Mouse (Mus musculus): Measurements from ENCODE around the gene Smg6.

Smg6 gene

DNA sequence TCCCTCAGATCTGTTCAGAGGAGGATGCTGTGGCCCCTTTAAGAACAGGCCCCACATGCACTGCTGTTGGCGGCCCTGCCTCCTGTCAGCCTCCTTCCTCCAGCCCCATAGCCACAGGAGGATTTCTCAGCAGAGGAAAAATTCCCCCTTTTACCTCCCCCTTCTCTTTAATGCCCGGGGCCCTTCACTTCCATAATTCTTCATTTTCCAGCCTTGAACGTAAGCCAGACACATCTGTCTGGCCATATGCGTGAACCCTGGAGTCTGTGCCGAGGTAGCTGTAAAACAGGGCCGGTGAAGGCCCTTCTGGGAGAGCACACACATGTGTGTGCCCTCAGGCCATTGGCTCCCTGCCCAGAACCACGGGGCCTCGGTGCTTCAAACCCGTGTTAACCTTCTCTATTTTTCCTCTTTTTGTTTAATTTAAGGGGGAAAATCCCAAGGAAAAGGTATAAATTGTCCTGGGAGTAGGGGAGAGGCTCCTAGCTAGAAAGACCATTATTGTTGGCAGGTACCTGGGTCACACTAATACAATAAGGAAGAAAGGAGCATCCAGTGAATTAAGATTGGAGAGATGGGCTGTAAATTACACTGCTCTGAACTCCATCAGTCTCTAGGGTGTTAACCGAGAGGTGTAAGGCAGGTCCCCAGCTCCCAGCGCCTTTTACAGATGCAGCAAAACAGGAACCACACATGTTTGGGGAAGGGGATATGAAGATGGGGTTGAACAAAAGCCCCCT, 221.7 kb downstream of the Smg6 start:
- DNase-seq (ENCODE audit: low read depth, low spot score), result peak; percentile 93

DNA sequence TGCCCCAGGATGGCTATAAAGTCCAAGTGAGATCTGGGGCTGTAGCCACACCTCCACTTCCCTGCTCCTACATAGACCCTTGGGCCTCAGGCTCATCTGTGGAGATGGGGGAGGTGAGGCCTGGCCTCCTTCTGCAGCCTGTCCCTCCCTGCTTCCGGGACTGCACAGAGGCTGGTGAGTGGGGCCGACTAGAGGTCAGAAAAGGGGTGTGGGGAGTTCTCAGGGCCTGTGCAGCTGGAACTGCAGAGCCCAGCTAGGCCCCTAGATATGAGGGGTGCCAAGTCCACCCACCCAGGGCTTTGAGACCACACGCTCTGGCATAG, 222.2 kb downstream of the Smg6 start:
- peak; percentile 66 for DNase-seq (ENCODE audit: low read depth, low spot score)

DNA sequence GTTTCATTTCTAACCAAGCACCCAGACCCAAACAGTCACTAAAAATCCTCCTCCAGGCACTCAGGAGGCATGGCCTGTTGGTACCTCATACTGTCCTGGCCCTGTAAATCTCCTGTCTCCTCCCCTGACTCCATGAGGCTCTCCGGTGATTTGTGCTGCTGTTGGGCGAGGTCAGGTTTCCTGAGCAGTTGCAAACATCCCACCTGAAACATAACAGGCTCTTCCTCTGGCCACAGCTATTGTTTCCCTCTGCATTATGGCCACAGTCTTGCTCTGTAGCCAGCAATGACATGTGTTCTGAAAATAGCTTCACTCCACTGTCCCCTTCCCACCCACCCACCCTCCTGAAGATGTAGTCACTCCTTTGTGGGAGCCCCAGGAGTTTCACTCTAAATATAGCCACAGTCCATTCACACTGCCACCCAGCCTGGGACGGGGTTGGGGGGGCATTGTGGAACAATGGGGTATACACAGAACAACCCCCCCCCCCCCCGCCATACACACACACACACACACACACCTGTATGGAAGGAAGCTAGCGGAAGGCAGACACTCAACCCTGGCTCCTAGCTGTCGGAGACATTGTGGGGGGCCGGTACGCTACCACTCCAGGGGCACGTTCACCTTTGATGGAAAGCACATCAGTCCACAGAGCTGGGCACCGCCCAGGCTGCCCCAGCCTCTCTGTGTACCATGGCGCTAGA, 222.9 kb downstream of the Smg6 start:
- no peak for DNase-seq (ENCODE audit: low read depth, low spot score)

DNA sequence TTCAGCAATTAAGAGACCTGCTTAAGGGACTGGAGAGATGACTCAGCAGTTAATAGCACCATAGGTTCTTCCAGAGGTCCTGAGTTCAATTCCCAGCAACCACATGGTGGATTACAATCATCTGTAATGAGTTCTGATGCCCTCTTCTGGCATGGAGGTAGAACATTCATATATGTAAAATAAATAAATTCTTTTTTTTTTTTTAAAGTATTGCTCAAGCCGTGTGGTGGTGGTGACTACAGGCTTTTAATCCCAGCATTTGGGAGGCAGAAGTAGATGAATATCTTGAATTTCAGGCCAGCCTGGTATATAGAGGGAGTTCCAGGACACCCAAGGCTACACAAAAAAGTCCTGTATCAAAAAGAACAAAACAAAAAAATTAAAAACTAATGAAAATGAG, 224.7 kb downstream of the Smg6 start:
- no peak for DNase-seq (ENCODE audit: low read depth, low spot score)

DNA sequence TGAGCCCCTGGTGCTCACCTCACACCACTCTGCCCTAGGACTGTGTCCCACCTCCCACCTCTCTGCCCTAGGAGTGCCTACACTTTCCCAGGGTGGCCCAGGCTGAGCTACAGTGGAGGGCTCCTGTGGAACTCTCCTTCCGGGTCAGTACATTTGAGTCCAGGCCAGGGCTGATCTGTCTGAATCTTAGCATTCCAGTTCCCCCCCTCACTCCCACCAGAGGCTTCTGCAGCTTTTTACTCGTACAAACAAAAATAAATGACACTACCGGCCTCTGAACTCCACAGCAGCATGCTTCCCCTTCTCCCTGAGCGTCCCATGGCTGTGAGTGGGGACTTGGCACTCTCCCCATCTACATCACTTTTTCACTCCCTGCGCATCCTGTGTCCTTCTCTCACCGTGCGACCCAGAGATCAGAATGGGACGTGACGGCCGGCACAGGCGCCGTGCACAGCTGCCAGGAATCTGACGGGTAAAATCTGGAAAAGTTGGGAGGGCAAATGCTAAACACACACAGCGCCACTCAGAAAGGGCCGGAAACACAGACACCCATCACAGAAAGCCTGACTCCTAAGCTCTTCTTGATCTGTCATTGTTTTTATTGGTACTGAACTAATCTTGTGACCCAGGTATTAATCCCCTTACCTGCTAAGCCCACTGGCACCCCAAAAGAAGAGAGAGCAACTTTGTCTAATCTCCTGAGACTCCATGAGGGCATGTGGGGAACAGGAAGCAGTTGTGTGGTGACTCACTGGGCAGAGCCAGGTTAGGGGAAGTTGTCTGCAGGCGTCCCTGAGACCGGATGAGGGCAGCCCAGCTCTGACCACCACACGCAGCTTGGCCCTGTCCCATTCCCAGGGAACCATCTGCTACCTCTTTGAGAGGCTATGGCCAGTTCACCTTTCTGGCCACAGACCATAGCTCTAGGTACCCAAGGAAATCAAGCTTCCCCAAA, 227.3 kb downstream of the Smg6 start:
- no peak for DNase-seq (ENCODE audit: low read depth, low spot score)

DNA sequence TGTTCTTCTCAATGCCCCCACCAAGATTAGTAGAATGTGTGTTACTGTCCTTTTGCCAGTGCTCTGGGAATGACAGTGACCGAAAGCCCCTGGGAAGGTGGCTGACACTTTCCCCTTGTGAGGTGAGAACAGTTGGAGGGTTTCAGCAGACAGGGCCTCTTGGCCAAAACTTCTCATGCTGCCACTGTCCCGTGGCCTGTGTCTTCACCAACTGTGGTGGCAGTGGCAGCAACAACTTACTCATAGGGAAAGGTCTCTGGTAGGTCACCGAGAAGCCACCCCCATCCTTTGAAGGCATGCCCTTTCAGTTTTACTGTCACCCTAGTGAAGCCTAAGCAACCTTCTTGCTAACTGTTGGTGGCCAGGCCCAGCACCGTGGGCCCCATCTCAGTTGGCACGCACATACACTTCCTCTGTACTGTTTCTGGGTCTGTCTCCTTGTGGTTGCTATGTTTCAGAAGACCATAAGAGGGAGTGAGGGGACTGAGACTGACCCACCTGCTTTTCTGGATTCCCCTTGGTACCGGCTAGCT, 228.5 kb downstream of the Smg6 start:
- DNase-seq (ENCODE audit: low read depth, low spot score), result no peak

DNA sequence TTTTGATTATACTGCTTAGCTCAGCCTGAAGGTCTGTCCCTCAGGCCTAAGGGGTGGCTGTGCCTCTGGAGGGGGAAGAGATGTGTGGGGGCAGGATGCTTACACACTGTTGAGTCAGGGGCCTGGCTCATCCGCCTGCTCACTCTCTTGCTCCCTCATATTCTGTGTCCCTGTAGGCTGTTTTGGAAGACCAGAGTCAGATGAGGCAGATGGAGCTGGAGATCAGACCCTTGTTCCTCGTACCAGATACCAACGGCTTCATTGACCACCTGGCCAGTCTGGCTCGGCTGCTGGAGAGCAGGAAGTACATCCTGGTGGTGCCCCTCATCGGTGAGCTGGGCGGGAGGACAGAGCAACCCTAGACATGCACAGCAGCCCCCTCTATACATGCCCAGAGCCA, 230.4 kb downstream of the Smg6 start:
- no peak for DNase-seq (ENCODE audit: low read depth, low spot score)

DNA sequence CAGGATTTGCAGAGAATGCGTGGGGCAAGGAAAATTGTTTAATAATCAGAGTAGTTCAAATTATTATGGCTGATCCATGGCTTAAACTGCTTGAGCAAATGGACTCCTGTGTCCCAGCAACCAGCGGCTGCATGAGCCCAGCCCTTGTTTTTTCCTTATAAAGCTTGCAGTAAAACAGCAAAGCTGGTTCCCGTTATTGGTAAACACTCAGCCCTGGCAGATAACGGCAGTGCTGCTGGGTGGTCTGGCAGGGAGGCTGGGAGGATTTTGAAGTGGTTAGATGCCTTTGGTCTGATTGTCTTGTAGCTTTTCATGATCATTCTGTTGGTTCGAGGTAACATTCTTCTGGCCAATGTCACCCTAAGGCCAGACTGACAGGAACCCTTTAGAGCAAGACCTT, 230.8 kb downstream of the Smg6 start:
- no peak for DNase-seq (ENCODE audit: low read depth, low spot score)

DNA sequence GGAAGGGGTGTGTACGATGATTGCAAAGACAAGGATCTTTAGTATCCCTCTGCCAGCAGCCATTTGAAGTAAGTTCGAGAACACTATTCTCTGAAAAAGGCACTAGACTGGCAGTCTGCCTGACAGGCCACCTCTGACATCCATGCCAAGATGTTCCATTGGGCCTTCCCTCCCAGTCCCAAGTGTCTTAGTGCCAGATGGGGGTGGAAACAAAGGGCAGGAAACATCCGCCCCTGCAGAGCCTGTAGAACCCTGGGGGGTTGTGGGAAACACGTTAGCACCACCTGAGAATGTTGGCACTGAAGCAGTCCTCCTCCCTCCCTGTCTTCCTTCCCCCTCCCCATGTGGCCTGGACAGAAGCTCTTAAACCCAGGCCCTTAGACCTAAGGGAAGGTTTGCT, 231.4 kb downstream of the Smg6 start:
- DNase-seq (ENCODE audit: low read depth, low spot score), result no peak

DNA sequence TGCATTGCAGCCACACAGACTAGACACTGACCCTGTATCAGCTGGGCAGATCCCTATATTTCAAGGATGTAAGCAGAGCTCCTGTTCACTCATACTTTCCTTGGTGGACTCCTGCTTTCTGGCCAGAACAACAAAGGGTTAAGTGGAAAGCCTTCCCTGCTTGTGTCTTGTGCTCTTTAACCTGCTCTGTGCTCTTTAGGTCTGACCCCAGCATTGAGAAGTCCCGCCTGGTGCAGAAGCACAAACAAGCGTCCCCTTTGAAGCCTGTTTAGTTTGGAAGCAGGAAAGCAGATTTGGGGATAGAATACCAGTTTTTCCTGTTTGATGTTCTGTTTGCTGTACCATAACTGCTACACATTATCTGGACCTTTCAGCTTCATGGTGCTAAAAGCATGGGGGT, 232.3 kb downstream of the Smg6 start:
- no peak for DNase-seq (ENCODE audit: low read depth, low spot score)

DNA sequence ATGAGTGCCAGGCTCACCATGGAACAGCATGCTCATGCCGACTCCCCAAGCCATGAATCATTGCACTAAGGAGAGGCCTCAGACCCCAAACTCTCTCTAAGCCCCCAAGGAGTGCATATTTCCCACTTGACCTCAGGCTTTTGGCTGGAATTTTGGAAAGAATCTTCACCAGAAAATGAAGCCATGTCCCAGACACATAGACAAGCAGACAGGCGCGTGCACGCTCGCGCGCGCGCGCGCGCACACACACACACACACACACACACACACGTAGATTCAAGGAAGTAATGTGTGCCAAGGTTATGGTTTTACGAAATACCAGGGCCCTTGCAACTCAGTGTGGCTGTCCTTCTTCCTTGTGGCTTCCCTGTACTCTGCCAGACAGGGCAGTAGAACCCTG, 232.8 kb downstream of the Smg6 start:
- no peak for DNase-seq (ENCODE audit: low read depth, low spot score)

DNA sequence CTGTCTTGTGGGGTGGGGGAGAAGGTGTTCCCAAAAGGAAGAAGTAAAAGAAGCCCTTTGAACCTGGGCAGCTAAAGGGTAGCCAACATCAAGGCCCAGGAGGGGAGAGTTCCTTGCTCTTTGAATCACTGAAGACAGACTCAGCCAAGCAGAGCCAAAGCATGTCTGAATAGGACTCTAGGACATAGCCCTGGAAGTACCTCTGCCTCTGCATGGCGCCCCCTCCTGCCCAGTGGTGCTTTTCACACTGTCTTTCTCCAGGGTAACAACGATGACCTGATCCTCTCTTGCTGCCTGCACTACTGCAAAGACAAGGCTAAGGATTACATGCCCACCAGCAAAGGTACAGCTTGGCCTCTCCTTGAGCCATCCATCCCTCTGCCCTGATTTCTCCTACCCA, 233.9 kb downstream of the Smg6 start:
- DNase-seq (ENCODE audit: low read depth, low spot score), result no peak

DNA sequence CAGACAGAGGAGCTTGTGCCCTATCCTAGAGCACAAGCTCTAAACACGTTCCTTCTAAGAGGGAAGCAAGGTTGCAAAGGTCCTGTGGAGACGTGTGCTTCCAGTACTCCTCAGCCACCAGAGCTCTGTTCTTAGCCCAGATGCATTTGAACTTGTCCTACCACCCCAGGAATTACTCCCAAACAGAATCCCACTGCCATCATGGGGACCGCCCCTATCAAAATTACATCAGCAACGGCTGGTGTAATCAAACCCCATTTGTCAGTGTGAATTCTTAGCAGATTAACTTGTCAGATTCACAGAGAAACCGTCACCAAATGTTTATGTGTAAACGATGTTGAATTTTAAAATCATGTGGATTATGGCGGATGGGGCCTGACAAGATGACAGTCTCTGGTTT, 235.3 kb downstream of the Smg6 start:
- DNase-seq (ENCODE audit: low read depth, low spot score), result no peak

DNA sequence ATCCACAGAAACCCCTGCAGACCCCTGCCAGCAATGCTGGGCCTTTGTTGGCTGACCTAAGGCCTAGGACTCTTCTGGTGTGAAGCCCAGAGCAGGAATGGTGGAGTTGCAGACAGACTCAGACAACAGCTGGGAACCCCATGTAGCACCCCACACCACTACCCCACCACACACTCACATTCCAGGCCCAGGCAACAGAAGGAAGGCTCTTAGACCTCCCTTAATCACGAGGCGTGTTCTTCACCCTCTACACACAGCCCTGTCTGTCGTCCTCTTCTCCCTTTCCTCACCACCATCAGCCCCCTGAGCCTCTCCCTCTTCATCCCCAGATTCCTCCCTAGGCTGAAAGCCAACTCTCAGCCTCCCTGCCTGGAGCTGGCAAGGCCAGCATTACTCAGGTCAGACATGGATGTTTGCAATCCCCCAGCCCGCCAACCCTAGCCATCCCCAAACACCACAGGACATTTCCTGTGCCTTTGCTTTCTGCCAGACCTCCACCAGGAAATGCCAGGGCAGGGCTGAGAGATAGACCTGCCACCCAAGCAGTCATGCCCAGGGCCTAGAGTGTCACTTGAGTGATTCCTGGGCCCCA, 235.9 kb downstream of the Smg6 start:
- DNase-seq (ENCODE audit: low read depth, low spot score), result no peak

DNA sequence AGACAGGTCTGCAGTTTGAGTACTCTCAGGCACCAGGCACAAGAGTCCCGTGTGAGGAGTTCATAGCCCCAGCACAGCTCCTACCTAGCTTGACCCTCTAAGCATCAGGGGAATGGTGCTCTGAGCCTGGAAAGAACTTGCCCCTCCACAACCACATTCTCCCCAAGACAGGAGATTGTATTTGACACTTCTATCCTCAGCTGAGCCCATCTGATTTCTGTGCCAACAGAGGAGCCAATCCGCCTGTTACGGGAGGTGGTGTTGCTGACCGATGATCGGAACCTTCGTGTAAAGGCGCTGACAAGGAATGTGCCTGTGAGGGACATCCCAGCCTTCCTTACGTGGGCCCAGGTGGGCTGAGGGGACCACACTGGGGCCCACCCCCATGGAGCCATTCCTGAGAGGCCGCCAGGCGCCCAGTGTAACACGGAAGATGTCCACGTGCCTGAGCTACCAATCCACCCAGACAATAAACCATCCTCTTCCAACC, 237.0 kb downstream of the Smg6 start:
- DNase-seq (ENCODE audit: low read depth, low spot score), result no peak

DNA sequence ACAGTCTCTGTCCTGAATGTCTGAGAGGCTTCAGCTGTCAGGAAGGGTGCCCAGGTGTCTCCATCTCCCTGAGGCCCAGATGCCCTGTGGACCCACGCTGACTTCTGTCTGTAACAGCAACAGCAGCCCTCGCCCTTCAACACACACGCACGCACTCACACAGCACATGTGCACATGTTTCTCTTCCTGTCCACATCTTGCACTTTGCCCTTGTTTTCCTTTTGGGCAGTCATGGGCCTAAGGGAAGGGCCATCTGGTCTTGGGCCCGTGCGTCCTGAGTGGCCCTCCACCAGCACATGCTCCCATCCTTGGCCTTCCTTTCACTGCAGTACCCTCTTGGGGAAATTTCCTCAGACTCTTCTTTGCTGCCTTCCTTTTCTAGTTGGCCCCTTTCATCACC, 237.8 kb downstream of the Smg6 start:
- DNase-seq (ENCODE audit: low read depth, low spot score), result no peak

DNA sequence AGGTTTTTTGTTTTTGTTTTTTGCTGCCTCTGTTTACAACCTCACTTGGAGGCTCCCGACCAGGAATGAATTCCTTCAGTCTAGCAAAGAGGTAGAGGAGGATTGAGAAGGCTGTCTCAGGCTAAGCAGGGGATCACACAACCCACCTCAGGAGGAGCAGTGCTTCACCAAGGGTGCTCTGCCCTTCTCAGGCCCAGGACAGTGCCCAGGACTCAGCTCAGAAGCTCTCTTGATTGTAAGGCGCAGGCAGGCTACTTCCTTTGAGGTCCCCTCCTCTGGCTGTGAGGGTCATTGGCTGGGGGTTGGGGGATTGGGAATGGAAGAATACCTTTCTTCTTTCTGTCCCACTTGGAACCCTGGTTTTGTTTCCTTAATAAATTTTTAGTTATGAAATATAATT, 238.4 kb downstream of the Smg6 start:
- DNase-seq (ENCODE audit: low read depth, low spot score), result no peak

DNA sequence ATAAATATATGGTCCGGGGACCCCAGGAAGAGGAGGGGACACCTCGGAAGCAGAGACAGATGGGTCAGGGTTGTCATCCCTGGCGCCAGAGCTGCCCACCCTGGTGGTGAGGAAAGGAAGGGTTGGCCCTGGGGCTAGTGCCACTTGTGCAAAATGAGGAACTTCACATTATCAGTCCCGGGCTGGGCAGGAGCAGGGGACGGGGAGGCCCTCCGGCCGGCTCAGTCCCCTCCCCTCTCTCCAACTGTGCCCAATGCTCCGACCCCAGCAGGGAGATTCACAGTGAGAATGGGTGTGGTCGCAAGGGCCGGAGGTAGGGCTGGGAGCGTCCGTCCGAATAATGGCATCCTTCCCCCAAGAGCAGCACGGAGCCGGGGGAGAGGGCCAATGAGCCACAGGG, 239.1 kb downstream of the Smg6 start:
- no peak for DNase-seq (ENCODE audit: low read depth, low spot score)

DNA sequence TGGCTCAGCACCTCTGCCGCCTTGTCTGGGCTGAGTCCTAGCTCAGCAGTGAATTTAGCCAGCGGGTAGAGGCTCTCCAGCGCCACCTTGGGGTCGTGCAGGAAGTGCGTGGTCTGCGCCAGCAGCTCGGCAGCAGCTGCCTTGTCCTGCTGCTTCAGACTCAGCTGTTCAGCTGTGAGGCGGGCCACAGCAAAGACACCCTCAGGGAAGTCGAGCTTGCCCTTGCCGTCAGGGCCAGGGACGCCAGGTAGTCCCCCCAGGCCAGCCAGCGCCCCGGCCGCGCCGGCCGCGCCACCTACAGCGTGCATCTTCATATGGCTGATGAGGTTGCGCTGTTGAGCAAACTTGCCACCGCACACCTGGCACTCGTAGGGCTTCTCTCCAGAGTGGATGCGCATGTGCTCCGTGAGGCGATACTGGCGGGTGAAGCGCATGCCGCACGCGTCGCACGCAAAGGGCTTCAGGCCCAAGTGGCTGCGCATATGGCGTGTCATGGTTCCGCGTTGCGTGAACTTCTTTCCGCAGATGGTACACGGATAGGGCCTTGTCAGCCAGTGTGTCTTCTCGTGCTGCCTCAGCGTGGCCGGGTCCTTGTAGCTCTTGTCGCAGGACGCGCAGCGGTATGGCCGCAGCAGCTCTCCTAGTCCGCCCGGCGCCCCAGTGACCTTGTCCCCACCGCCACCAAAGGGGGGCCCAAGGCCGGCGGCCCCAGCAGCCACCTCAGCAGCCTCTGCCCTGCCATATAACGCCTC, 240.0 kb downstream of the Smg6 start:
- peak; percentile 59 for DNase-seq (ENCODE audit: low read depth, low spot score)

DNA sequence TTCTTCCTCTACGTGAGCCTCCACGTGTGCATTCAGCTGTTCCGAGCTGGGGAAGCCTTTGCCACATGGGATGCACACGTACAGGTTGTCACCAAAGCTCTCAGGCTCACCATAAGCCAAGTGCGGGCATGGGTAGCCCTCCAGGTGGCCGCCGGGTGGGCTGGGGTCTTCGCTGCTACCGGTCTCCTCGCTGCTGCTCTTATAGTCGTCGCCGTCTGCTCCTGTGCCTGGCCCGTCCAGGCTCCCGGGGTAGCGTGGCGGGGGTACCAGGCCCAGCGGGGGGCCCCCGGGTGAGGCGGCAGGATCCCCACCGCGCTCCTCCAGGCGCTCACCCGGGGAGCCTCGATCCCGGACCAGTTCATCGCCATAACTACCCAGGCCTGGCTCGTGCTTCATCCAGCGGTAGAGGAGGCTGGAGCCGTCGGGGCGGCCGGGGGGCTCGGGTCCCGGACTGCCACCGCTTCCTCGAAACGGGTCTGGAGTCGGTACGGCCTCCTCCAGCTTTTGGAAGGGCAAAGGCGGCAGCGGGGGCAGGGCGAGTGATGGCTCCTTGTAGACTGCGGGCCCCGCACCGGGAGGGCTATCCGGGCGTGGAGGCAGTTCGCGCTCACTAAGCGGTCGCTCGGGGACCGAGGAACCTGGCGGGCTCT, 240.7 kb downstream of the Smg6 start:
- no peak for DNase-seq (ENCODE audit: low read depth, low spot score)

Data from forelimb bud, embryonic 11.5 days (tissue).